Mouse (Mus musculus): ENCODE measurements around the gene Trim58. TPM values are rescaled to one million over a fixed set of nuclear protein-coding genes. Genes with fewer than 3 reads are reported as not detected.

Gene Trim58
- 0.59 and 0.75 TPM in 2 replicates for polyA plus RNA-seq (2012; rRNA removed)

DNA sequence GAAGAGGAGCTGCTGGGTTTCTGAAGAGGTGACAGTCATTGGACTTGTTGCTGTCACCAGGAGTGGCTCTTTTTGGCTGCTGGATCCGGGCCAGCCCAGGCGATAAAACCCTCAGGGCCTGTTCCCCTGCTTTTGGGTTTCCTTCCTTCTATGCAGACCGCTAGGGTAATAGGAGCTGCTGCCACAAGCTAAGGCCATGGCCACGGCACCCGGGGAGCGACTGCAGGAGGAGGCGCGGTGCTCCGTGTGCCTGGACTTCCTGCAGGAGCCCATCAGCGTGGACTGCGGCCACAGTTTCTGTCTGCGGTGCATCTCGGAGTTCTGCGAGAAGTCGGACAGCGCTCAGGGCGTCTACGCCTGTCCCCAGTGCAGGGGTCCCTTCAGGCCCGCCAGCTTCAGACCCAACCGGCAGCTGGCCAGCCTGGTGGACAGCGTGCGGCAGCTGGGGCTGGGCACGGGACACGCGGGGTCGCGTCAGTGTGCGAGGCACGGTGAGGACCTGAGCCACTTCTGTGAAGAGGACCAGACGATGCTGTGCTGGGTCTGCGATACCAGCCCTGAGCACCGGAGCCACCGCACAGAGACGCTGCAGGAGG lies at the start of gene Trim58:
TSS of gene Trim58 (plus strand) at position 194 of the 596 bp plus-strand sequence.
- Histone ChIP-seq H3K36me3 (ENCODE audit: control insufficient read depth, insufficient read depth, low read length) (no peaks in the 10 kb centered on the region), H3K27me3 (ENCODE audit: control insufficient read depth, insufficient read depth, low read length) (peaks cover 3% of the 10 kb centered on the region; the same call in 1 of the 2 replicates), H3K4me3 (ENCODE audit: control insufficient read depth, insufficient read depth, low read length) (no peak within 1 kb of the TSS), H3K27ac (ENCODE audit: control insufficient read depth, insufficient read depth, low read length) (no peak within 1 kb of the TSS), H3K4me1 (replicated peaks; ENCODE audit: control insufficient read depth, insufficient read depth, low read length) (no peaks in the 10 kb centered on the region)
- no peak for TF ChIP-seq POLR2A (IDR thresholded peaks at IDR 0.05; ENCODE audit: control insufficient read depth, extremely low read depth, insufficient read depth, low read length, poor library complexity)
- TF ChIP-seq CTCF (IDR thresholded peaks at IDR 0.05; ENCODE audit: borderline replicate concordance, control insufficient read depth, extremely low read depth, insufficient read depth, low read length, poor library complexity): no peak
- 3% methylated on average over 34 of the region's 34 CpGs for WGBS
- no peak for DNase-seq

DNA sequence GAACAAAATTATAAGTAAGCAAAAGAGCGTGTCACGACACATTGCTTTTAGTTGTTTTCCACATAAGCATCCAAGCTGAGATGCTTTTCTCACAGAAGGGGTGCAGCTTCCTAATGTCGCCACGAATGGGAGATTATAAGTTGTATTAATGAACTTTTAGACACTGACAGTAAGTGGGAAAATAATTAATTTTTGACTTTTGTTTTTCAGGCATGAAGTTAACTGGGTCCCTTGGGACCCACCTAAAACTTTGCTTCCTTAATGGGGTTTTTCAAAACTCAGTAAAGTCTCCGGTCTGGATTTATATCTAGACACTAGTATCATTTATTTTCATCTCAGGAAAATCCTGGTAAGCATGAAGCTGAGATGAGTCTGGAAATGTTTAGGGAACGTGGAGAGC lies 45.5 kb upstream of the Trim58 start, which contains the start of gene Olfr324:
TSS of gene Olfr324 (plus strand) at position 301 of the 400 bp plus-strand sequence.
- Histone ChIP-seq H3K4me1 (replicated peaks; ENCODE audit: control insufficient read depth, insufficient read depth, low read length) (no peaks in the 10 kb centered on the region), H3K27ac (ENCODE audit: control insufficient read depth, insufficient read depth, low read length) (no peak within 1 kb of the TSS), H3K4me3 (ENCODE audit: control insufficient read depth, insufficient read depth, low read length) (no peak within 1 kb of the TSS), H3K27me3 (ENCODE audit: control insufficient read depth, insufficient read depth, low read length) (no peaks in the 10 kb centered on the region), H3K36me3 (ENCODE audit: control insufficient read depth, insufficient read depth, low read length) (no peaks in the 10 kb centered on the region)
- 90% methylated on average over 6 of the region's 6 CpGs for WGBS
- no peak for TF ChIP-seq CTCF (IDR thresholded peaks at IDR 0.05; ENCODE audit: borderline replicate concordance, control insufficient read depth, extremely low read depth, insufficient read depth, low read length, poor library complexity)
- no peak for TF ChIP-seq POLR2A (IDR thresholded peaks at IDR 0.05; ENCODE audit: control insufficient read depth, extremely low read depth, insufficient read depth, low read length, poor library complexity)
- no peak for DNase-seq

- H3K36me3 ChIP-seq (ENCODE audit: control insufficient read depth, insufficient read depth, low read length): no peaks in the 10 kb centered on the region
- no peaks in the 10 kb centered on the region for H3K27me3 ChIP-seq (ENCODE audit: control insufficient read depth, insufficient read depth, low read length)
- TF ChIP-seq POLR2A (IDR thresholded peaks at IDR 0.05; ENCODE audit: control insufficient read depth, extremely low read depth, insufficient read depth, low read length, poor library complexity): no peak
- no peak for TF ChIP-seq CTCF (IDR thresholded peaks at IDR 0.05; ENCODE audit: borderline replicate concordance, control insufficient read depth, extremely low read depth, insufficient read depth, low read length, poor library complexity)
- no peaks in the 10 kb centered on the region for H3K4me1 ChIP-seq (replicated peaks; ENCODE audit: control insufficient read depth, insufficient read depth, low read length)
- no peak overlapping the region for H3K4me3 ChIP-seq (ENCODE audit: control insufficient read depth, insufficient read depth, low read length)
- WGBS: 88% methylated on average over 13 of the region's 13 CpGs
- DNase-seq: no peak
- H3K27ac ChIP-seq (ENCODE audit: control insufficient read depth, insufficient read depth, low read length): no peak overlapping the region
Observed at GRCm38 (mm10) chr11:58597837-58598236, 42.4 kb upstream of the Trim58 start.

DNA sequence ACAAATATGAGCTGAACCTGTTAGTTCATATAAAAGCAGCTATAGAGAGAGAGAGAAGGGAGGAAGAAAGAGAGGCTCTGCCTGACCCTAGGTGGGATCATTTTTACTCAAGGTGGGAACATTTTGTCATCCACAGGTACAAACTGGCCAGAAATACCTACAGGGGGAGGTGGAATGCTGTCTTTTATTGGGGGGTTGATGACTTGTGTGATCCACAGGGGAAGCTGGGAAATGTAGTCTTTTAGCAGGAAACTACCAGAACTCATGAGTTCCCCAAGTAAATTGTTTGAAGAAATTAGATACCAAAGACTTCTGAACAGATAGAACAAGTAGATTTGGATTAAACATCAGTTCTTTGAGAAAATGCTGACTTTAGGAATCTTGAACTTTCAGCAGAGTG lies 38.2 kb upstream of the Trim58 start:
- no peak overlapping the region for H3K27ac ChIP-seq (ENCODE audit: control insufficient read depth, insufficient read depth, low read length)
- no peak overlapping the region for H3K4me3 ChIP-seq (ENCODE audit: control insufficient read depth, insufficient read depth, low read length)
- DNase-seq: no peak
- H3K4me1 ChIP-seq (replicated peaks; ENCODE audit: control insufficient read depth, insufficient read depth, low read length): no peaks in the 10 kb centered on the region
- no peaks in the 10 kb centered on the region for H3K27me3 ChIP-seq (ENCODE audit: control insufficient read depth, insufficient read depth, low read length)
- no peak for TF ChIP-seq POLR2A (IDR thresholded peaks at IDR 0.05; ENCODE audit: control insufficient read depth, extremely low read depth, insufficient read depth, low read length, poor library complexity)
- TF ChIP-seq CTCF (IDR thresholded peaks at IDR 0.05; ENCODE audit: borderline replicate concordance, control insufficient read depth, extremely low read depth, insufficient read depth, low read length, poor library complexity): no peak
- H3K36me3 ChIP-seq (ENCODE audit: control insufficient read depth, insufficient read depth, low read length): no peaks in the 10 kb centered on the region

DNA sequence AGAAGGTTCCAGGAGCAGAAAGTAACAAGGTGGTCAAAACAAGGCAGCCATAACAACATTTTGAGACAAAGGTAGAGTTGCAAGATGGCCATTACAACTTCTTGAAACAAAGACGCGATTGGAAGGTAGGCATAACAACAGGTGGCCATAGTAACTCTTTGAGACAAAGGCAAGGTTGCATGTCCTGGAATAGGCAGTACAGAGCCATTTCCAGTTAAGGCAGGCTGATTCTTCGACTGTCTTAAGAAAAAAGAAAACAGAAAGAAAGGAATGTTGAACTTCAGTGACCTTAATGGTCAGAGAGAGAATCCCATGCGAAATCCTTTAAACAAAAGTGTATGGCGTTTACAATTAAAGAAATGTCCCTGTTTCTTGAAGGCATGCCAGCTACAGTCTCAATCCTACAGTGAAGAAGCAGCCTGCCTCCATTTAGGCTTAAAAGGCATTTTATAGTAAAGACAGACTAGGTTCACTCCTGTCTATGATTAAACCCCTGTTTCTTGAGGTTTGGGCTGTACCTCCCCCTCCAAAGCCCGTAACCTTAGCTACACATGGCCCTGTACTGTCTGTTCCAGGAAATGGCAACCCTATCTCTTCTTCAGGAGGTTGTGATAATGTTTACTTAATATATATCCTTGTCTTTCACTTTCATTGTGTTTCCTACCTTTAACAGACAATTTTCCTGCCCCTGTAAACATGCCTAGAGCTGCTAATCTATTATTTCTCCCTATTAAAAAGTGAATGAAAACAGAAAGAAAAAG lies 37.3 kb upstream of the Trim58 start:
- no peaks in the 10 kb centered on the region for H3K36me3 ChIP-seq (ENCODE audit: control insufficient read depth, insufficient read depth, low read length)
- DNase-seq: no peak
- 86% methylated on average over 6 of the region's 6 CpGs for WGBS
- H3K27ac ChIP-seq (ENCODE audit: control insufficient read depth, insufficient read depth, low read length): no peak overlapping the region
- TF ChIP-seq CTCF (IDR thresholded peaks at IDR 0.05; ENCODE audit: borderline replicate concordance, control insufficient read depth, extremely low read depth, insufficient read depth, low read length, poor library complexity) (no peak), POLR2A (IDR thresholded peaks at IDR 0.05; ENCODE audit: control insufficient read depth, extremely low read depth, insufficient read depth, low read length, poor library complexity) (no peak)
- no peak overlapping the region for H3K4me3 ChIP-seq (ENCODE audit: control insufficient read depth, insufficient read depth, low read length)
- H3K4me1 ChIP-seq (replicated peaks; ENCODE audit: control insufficient read depth, insufficient read depth, low read length): no peaks in the 10 kb centered on the region
- no peaks in the 10 kb centered on the region for H3K27me3 ChIP-seq (ENCODE audit: control insufficient read depth, insufficient read depth, low read length)

- Histone ChIP-seq H3K4me3 (ENCODE audit: control insufficient read depth, insufficient read depth, low read length) (no peak overlapping the region), H3K4me1 (replicated peaks; ENCODE audit: control insufficient read depth, insufficient read depth, low read length) (no peaks in the 10 kb centered on the region), H3K36me3 (ENCODE audit: control insufficient read depth, insufficient read depth, low read length) (no peaks in the 10 kb centered on the region), H3K27ac (ENCODE audit: control insufficient read depth, insufficient read depth, low read length) (no peak overlapping the region), H3K27me3 (ENCODE audit: control insufficient read depth, insufficient read depth, low read length) (no peaks in the 10 kb centered on the region)
- no peak for DNase-seq
- 30% methylated on average over 2 of the region's 2 CpGs for WGBS
- TF ChIP-seq POLR2A (IDR thresholded peaks at IDR 0.05; ENCODE audit: control insufficient read depth, extremely low read depth, insufficient read depth, low read length, poor library complexity): no peak
- no peak for TF ChIP-seq CTCF (IDR thresholded peaks at IDR 0.05; ENCODE audit: borderline replicate concordance, control insufficient read depth, extremely low read depth, insufficient read depth, low read length, poor library complexity)
Observed at GRCm38 (mm10) chr11:58604688-58605087, 35.6 kb upstream of the Trim58 start.
